33 mouse cellular contexts compared by ENCODE assay signal in the genomic region with DNA sequence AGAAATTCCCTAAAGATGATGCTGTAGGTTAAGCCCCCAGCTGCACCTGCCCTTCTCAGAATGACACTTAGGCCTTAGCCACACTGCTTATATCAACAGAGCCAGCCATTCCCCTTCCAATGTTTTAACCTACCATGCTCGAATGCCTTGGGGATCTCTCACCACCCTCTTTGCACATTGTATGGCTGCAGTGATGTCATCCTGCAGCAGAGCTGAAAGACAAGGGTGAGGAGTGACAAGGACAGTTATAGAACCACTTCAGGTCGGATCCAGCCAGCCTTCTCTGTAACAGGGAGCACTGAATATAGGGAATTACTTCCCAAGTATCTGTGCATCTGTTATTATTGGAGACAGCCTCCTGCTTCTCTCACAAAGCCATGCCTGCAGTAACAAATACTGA. TPM values are rescaled to one million over a fixed set of nuclear protein-coding genes. Genes with fewer than 3 reads are reported as not detected.
"Had no signal": no experiment of that assay in that cellular context is flagged by ENCODE, and none has a peak within 500 bp of the region (broad histone marks: within the 10 kb centered on the region; RNA-seq: fewer than 3 reads in every experiment).

No protein-coding gene starts in this region.

RNA-seq across cellular contexts. Expression of gene Lyz1, which starts 14.2 kb away (rescaled TPM):
- total RNA-seq: hematopoietic stem cell, adult 5-6 weeks; liver, adult 2 months had no signal
- polyA plus RNA-seq: hindbrain, embryonic 11.5 days; hindbrain, embryonic 13.5 days; hindbrain, embryonic 15.5 days; kidney, embryonic 14.5 days; kidney, embryonic 16.5 days; limb, embryonic 11.5 days; liver, adult 2 months; liver, embryonic 12.5 days had no signal

RNA-seq across cellular contexts. Expression of gene 9530003J23Rik, which starts 40.0 kb away (rescaled TPM):
- total RNA-seq: gastrocnemius, adult 2 months; gastrocnemius, postnatal 10 days; gastrocnemius, postnatal 25 days; gastrocnemius, postnatal 4 days; granulocyte monocyte progenitor cell, adult 5-6 weeks; heart, adult 18-20 months; heart, adult 8-10 months; heart, postnatal 14 days; heart, postnatal 36 days; hematopoietic stem cell, adult 5-6 weeks; layer of hippocampus, adult 2 months; layer of hippocampus, postnatal 10 days; layer of hippocampus, postnatal 25 days; left cerebral cortex, adult 2 months; left cerebral cortex, postnatal 14 days; left cerebral cortex, postnatal 36 days; liver, adult 2 months had no signal
- polyA plus RNA-seq: frontal cortex, adult 2 months; heart, embryonic 16.5 days; hindbrain, embryonic 11.5 days; hindbrain, embryonic 15.5 days; inflammation-experienced regulatory T-cells, adult 6 months; intestine, embryonic 15.5 days; intestine, postnatal 0 days; kidney, embryonic 14.5 days; kidney, embryonic 16.5 days; limb, embryonic 13.5 days; limb, embryonic 15.5 days; liver, adult 2 months; liver, embryonic 12.5 days; liver, embryonic 14.5 days; liver, embryonic 16.5 days had no signal
